Mouse (Mus musculus) lung, postnatal 0 days (tissue): ENCODE measurements around the gene Cysrt1. TPM values are rescaled to one million over a fixed set of nuclear protein-coding genes. Genes with fewer than 3 reads are reported as not detected.

Experiments used
- ATAC-seq: fragments of 200-750 bp; cut with Nextera tagmentation; 2 replicates; pipeline ENCODE4 v1.8.0; 2017; ENCODE audit warnings: moderate library complexity
- DNase-seq: peaks from one replicate; pipeline ENCODE4 v3.0.0-alpha.2; 2016; ENCODE audit warnings: low spot score
- H3K27ac ChIP-seq: fragments of 300-500 bp; sonication (generic); 2 replicates; pipeline ENCODE4 v1.5.1; 2014; ENCODE audit warnings: antibody characterized with exemption, mild to moderate bottlenecking, low read length, mixed read lengths
- H3K27me3 ChIP-seq: fragments of 300-500 bp; sonication (generic); replicated peaks from 2 replicates; pipeline ENCODE4 v1.6.1; 2014; ENCODE audit warnings: low read length, mixed read lengths; ENCODE audit not compliant: insufficient read depth
- H3K36me3 ChIP-seq: fragments of 300-500 bp; sonication (generic); 2 replicates; pipeline ENCODE4 v1.6.1; 2014; ENCODE audit warnings: low read length, mixed read lengths; ENCODE audit not compliant: insufficient read depth
- H3K4me1 ChIP-seq: fragments of 300-500 bp; sonication (generic); 2 replicates; pipeline ENCODE4 v1.6.1; 2014; ENCODE audit warnings: antibody characterized with exemption, low read depth, low read length, mixed read lengths; ENCODE audit not compliant: insufficient read depth
- H3K4me2 ChIP-seq: fragments of 300-500 bp; sonication (generic); replicated peaks from 2 replicates; pipeline ENCODE4 v1.6.1; 2014; ENCODE audit warnings: low read depth, mild to moderate bottlenecking, low read length, moderate library complexity, mixed read lengths
- H3K4me3 ChIP-seq: fragments of 300-500 bp; sonication (generic); 2 replicates; pipeline ENCODE4 v1.5.1; 2014; ENCODE audit warnings: low read depth, low read length
- H3K9ac ChIP-seq: fragments of 300-500 bp; sonication (generic); replicated peaks from 2 replicates; pipeline ENCODE4 v1.6.1; 2014; ENCODE audit warnings: low read depth, mild to moderate bottlenecking
- H3K9me3 ChIP-seq: fragments of 300-500 bp; sonication (generic); 2 replicates; pipeline ENCODE4 v1.6.1; 2016; ENCODE audit warnings: low read length, mixed read lengths
- CTCF ChIP-seq: IDR thresholded peaks from 2 replicates; pipeline ENCODE4 v1.5.1; 2016; ENCODE audit warnings: antibody characterized with exemption, mild to moderate bottlenecking
- EP300 ChIP-seq: IDR thresholded peaks from 2 replicates; pipeline ENCODE4 v1.6.1; 2016; ENCODE audit warnings: antibody characterized with exemption, mild to moderate bottlenecking, control low read depth
- WGBS: fragments of 180-500 bp; shearing (Covaris S2); extraction: QIAGEN DNeasy Blood & Tissue Kit; methylation state at CpG from one replicate; pipeline ENCODE4 v1.1.7; 2014; 5-methylcytosine and 5-hydroxymethylcytosine counted together
- polyA plus RNA-seq: library from polyadenylated mRNA; unstranded; fragments of >200 nt; fragmentation: Nextera tagmentation; extraction: Ambion mirVana; gene quantifications from 2 replicates; pipeline ENCODE4 v1.2.1, GENCODE M21; 2015

Cysrt1 gene
- polyA plus RNA-seq, 1 experiment from 2014 or later = 0.85 TPM

DNA sequence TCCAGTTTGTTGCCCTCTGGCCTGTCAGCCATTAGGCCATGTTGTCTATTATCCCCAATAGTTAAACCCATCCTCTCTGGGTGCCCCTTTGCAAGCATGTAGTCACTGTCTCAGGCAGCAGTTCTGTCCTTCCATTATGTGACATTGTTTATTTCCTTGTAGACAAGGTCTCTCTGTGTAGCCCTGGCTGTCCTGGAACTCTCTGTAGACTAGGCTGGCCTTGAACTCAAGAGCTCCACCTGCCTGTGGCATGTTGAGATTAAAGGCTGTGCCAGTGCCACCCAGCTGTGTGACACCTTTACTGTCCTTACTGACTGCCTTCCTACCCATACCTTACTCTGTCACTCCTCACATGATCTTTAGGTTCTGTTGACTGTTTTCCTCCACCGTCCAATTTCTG is 10.1 kb upstream of the Cysrt1 start:
- DNase-seq = no peak
- 72% methylated on average over 1 of the region's 1 CpGs for WGBS

DNA sequence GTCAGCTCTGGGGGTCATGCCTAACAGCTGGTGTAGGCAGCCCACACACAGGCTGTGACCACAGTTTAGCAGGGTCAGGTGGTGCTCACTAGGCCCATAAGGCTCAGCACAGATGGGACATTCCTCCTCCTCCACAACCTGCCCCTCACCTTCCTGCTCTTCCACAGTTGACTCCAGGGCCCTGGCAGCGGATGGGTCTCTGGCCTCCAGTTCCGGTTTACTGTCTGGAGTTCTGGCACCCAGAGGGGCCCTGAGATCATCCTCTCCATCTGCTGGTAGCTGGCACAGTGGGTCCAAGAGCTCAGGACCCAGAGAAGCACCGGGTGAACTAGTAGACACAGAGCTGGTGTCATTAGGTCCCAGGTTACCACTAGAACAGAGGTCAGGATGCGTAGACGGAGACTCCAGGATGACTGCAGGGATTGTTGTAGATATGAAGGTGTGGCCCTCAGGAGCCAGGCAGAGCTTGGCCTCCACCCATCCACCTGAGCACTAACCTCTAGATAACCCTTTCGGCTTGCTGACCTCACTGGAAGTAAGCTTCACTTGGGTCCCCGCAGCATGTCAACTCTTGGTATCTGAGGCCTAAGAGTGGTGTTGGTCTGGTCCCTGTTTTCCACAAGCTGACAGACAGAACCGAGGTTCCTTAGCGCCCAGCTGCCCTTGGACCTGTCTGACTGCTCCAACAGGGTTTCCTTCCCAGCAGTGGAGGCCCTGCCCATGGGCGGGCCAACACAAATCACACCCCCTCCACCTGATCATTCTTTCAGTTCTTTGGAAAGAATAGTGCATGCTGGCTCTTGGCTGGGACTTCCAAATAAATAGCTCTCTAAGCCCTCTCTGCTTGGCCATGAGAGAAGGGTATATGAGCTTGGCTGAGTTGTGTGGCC is 4.2 kb upstream of the Cysrt1 start, which contains the start of gene AL732309.1:
Gene AL732309.1, minus strand, starts transcription at position 681 of the 890 bp plus-strand sequence.
- H3K36me3 ChIP-seq = peaks cover 24% of the 10 kb centered on the region
- H3K27ac ChIP-seq = no peak within 1 kb of the TSS
- H3K9me3 ChIP-seq = no peaks in the 10 kb centered on the region
- no peak within 1 kb of the TSS for H3K4me3 ChIP-seq
- peaks cover 7% of the 10 kb centered on the region; the same call in 1 of the 2 replicates for H3K27me3 ChIP-seq
- DNase-seq = peak; percentile 26
- no peak within 1 kb of the TSS for H3K4me2 ChIP-seq
- 79% methylated on average over 10 of the region's 10 CpGs for WGBS
- TF ChIP-seq EP300 = no peak
- no peak for TF ChIP-seq CTCF
- H3K9ac ChIP-seq = no peak within 1 kb of the TSS
- ATAC-seq = peak; percentile 38; the same call in 1 of the 2 replicates
- H3K4me1 ChIP-seq = peaks cover 7% of the 10 kb centered on the region; the same call in 1 of the 2 replicates

More for the DNA sequence above, 10.1 kb upstream of the Cysrt1 start:
- H3K9ac ChIP-seq = no peak overlapping the region
- no peak overlapping the region for H3K4me2 ChIP-seq
- TF ChIP-seq EP300 (no peak), CTCF (peak; percentile 58)
- H3K4me3 ChIP-seq = no peak overlapping the region
- H3K27me3 ChIP-seq = no peaks in the 10 kb centered on the region
- H3K4me1 ChIP-seq = peaks cover 11% of the 10 kb centered on the region
- no peak overlapping the region for H3K27ac ChIP-seq
- no peak for ATAC-seq
- no peaks in the 10 kb centered on the region for H3K9me3 ChIP-seq
- peaks cover 22% of the 10 kb centered on the region for H3K36me3 ChIP-seq

DNA sequence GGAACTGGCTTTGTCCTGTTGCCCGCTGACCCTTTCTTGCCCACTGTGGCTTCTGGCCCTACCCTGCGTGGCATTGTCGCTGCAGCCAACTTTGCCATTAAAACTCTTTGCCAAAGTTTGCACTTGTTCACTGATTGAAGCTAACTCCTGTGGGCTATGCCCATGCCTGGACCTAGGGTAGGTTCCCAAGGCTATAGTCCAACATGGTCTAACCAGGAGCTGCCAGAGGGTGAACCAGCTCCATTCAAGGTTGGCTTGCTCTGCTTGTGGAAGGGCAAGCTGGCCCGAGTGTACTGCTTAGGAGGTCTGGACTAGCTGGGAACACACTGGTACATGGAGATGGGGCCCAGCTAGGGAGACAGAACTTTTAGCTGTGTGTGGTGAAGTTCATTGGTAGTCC is 1.9 kb upstream of the Cysrt1 start:
- 83% methylated on average over 4 of the region's 4 CpGs for WGBS
- H3K36me3 ChIP-seq = peaks cover 15% of the 10 kb centered on the region; the same call in 1 of the 2 replicates
- H3K9me3 ChIP-seq = no peaks in the 10 kb centered on the region
- no peak for DNase-seq
- no peak overlapping the region for H3K4me3 ChIP-seq
- peaks cover 11% of the 10 kb centered on the region for H3K4me1 ChIP-seq
- no peak overlapping the region for H3K9ac ChIP-seq
- H3K27ac ChIP-seq = no peak overlapping the region
- H3K27me3 ChIP-seq = peaks cover 9% of the 10 kb centered on the region; the same call in 1 of the 2 replicates
- no peak overlapping the region for H3K4me2 ChIP-seq
- TF ChIP-seq CTCF = no peak
- TF ChIP-seq EP300 = no peak
- no peak for ATAC-seq

DNA sequence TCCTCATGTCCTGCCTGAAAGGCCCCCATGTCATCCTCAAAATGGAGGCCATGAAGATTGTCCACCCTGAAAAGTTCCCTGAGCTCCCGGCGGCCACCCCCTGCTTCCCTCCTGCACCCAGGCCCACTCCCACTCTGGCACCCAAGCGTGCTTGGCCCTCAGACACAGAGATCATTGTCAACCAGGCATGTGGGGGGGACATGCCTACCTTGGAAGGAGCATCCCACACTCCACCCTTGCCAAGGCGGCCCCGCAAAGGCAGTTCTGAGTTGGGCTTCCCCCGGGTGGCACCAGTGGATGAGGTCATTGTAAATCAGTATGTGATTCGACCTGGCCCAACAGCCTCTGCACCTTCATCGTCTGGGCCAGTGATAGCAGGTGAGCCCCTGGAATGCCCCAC is 1.1 kb upstream of the Cysrt1 start:
- Histone ChIP-seq H3K4me1 (peaks cover 11% of the 10 kb centered on the region), H3K4me2 (no peak overlapping the region), H3K9me3 (no peaks in the 10 kb centered on the region), H3K27ac (no peak overlapping the region), H3K4me3 (no peak overlapping the region), H3K27me3 (peaks cover 9% of the 10 kb centered on the region; the same call in 1 of the 2 replicates), H3K36me3 (0 out of 2 replicates have a peak, but pooled peaks cover 10% of the 10 kb centered on the region), H3K9ac (no peak overlapping the region)
- DNase-seq = no peak
- 70% methylated on average over 8 of the region's 8 CpGs for WGBS
- no peak for ATAC-seq
- TF ChIP-seq EP300 (no peak), CTCF (no peak)

DNA sequence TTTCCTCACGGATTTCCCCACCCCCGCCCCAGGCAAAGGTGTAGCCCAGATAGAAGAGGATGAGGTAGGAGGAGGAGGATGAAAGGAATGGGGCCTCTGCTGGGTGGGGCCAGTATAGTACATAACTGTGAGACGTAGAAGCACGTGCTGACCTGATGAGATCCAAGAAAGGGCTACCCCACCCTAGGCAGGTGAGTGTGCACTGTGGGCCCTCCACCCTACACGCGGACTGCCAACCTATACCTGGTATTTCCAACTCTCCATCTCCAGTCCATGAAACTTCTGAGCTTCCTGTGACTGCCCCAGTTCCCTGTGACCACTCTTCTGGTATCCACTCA is 845 bp downstream of the Cysrt1 start:
- Histone ChIP-seq H3K9me3 (no peaks in the 10 kb centered on the region), H3K4me3 (peak overlapping the region; percentile 44; the same call in 1 of the 2 replicates), H3K27me3 (peaks cover 9% of the 10 kb centered on the region; the same call in 1 of the 2 replicates), H3K4me1 (peaks cover 11% of the 10 kb centered on the region), H3K9ac (no peak overlapping the region), H3K27ac (peak overlapping the region; percentile 16; the same call in 1 of the 2 replicates), H3K36me3 (no peaks in the 10 kb centered on the region), H3K4me2 (peak overlapping the region; percentile 79)
- 12% methylated on average over 6 of the region's 6 CpGs for WGBS
- DNase-seq (peak; percentile 51), ATAC-seq (peak; percentile 32)
- no peak for TF ChIP-seq CTCF
- TF ChIP-seq EP300 = 0 out of 2 replicates have a peak, but pooled peaks have one; percentile 26

DNA sequence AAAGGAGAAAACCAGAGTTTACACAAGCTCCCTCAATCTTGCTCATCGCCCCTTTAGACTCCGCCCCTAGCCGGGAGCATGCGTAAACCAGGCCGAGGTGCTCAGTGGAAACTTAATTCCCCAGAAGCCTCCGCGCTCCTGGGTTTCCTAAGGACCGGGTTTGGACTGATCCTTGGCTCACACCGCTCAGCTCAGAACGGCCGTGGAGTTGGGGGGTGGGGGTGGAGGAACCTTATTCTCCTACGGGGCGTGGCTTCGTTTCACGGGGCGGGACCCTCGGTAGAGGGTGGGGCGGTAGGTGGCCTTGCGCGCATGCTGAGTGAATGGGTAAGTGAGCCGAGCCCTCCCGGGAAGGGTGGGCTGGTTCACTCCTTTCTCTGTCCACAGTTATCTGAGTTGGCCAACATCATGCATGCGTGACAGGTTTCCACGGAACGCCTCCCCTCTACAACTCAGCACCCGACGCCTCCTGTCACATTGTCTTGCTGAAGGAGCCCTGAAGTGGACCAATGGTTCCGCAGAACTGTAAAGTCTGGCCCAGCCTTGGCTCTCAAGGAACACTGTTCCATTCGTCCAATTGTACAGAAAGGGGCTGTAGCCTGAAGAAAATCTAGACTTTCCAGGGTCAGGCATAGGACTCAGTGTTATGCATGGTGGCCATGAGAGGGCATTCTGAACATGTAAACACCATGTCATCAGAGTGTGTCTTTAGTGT is 1.4 kb downstream of the Cysrt1 start:
- Histone ChIP-seq H3K27ac (peak overlapping the region; percentile 16; the same call in 1 of the 2 replicates), H3K36me3 (no peaks in the 10 kb centered on the region), H3K9ac (no peak overlapping the region), H3K4me1 (peaks cover 11% of the 10 kb centered on the region), H3K4me3 (peak overlapping the region; percentile 44), H3K27me3 (peaks cover 9% of the 10 kb centered on the region; the same call in 1 of the 2 replicates), H3K4me2 (peak overlapping the region; percentile 79), H3K9me3 (no peaks in the 10 kb centered on the region)
- 2% methylated on average over 29 of the region's 29 CpGs for WGBS
- DNase-seq (peak; percentile 88), ATAC-seq (peak; percentile 85)
- TF ChIP-seq CTCF (no peak; the same call in 1 of the 2 replicates), EP300 (no peak; the same call in 1 of the 2 replicates)
